Mouse (Mus musculus): ENCODE data around the gene Lrrc23. TPM values are rescaled to one million over a fixed set of nuclear protein-coding genes. Genes with fewer than 3 reads are reported as not detected.
A peak's percentile ranks its signal among the peaks of the same experiment; 100 is the strongest.

The Lrrc23 gene
- total and polyA plus RNA-seq, 3 experiments: 3.2 TPM; not detected in 2

GRCm38 (mm10) chr6:124741842-124742241 is 37.7 kb downstream of the Lrrc23 start:
- peak overlapping the region; percentile 100 for H3K27ac ChIP-seq
- peaks cover 5% of the 10 kb centered on the region for H3K4me1 ChIP-seq (ENCODE audit: control insufficient read depth, insufficient read depth, low read length)
- no peaks in the 10 kb centered on the region for H3K79me2 ChIP-seq (replicated peaks; ENCODE audit: control insufficient read depth, insufficient read depth, low read length)
- H3K9ac ChIP-seq (ENCODE audit: low read depth, low read length): peak overlapping the region; percentile 71
- intact Hi-C loops (cut with DNase I): loop anchor here (1.0 to 5.0 kb wide), 3 partner anchors 14 to 79 kb away; partner anchors contain the start of genes Atn1, Gm45234, Lpcat3 and Spsb2
- WGBS: 73% methylated on average over 3 of the region's 3 CpGs
- H3K27me3 ChIP-seq (ENCODE audit: control insufficient read depth, insufficient read depth, low read length): no peaks in the 10 kb centered on the region
- no peak for DNase-seq
- peak overlapping the region; percentile 66; the same call in 1 of the 2 replicates for H3K4me3 ChIP-seq
- TF ChIP-seq CTCF (IDR thresholded peaks at IDR 0.05): no peak
- H3K36me3 ChIP-seq (ENCODE audit: control insufficient read depth, insufficient read depth, low read length): peaks cover 2% of the 10 kb centered on the region; the same call in 1 of the 2 replicates

DNA sequence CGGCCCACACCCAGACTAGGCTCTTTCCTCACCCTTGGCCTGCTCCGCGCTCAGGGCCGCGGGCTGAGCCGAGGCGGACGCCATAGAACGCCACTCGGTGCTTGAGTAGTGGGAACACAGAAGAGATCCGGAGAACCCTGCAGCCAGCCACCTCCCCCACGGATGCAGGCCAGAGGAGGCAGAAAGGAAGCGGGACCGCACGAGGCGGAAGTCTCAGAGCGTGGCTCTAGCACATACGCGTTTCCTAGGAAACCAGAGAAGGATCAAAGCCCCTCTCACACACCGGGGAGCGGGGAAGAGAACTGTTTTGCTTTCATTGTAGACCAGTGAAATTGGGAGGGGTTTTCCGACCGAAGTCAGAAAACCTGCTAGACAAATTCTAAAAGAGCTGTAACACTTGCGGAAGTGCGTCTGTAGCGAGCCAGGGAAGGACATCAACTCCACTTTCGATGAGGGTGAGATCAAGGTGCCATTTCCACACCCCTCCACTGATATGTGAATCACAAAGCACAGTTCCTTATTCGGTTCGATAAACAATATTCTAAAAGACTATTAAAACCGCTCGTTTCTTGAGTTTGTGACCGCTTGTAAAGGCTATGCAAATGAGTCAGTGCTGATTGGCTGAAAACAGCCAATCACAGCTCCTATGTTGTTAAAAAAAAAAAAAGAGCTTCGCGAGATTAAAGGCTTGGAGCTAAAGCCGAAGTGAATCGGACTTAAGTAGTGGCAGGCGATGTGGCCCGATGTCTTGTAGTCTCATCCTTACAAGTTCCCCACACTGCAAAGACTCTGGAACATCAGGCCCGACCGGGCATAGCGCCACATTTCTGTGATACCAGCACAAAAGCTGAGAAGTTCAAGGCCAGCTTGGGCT is 38.4 kb downstream of the Lrrc23 start, which contains the start of gene Grcc10:
TSS of gene Grcc10 (minus strand) at position 487 of the 874 bp plus-strand sequence.
- no peak for TF ChIP-seq CTCF (IDR thresholded peaks at IDR 0.05)
- TF ChIP-seq EP300 (IDR thresholded peaks at IDR 0.05; ENCODE audit: insufficient read depth, low read depth, low read length): peak; percentile 78
- TF ChIP-seq POLR2A (IDR thresholded peaks at IDR 0.05; ENCODE audit: insufficient read depth, low read depth, low read length): peak; percentile 97
- intact Hi-C loops (cut with DNase I): loop anchor here (1.0 to 5.0 kb wide), 7 partner anchors 15 to 171 kb away; partner anchors contain the start of genes Atn1, C1rb, Emg1 and Gm45234
- peak; percentile 88 to 92 for DNase-seq
- no peaks in the 10 kb centered on the region for H3K27me3 ChIP-seq (ENCODE audit: control insufficient read depth, insufficient read depth, low read length)
- H3K9ac ChIP-seq (ENCODE audit: low read depth, low read length): peak within 1 kb of the TSS; percentile 84
- H3K27ac ChIP-seq: peak within 1 kb of the TSS; percentile 100
- no peaks in the 10 kb centered on the region for H3K79me2 ChIP-seq (replicated peaks; ENCODE audit: control insufficient read depth, insufficient read depth, low read length)
- under 1% methylated on average over 41 of the region's 41 CpGs for WGBS
- H3K4me1 ChIP-seq (ENCODE audit: control insufficient read depth, insufficient read depth, low read length): peaks cover 5% of the 10 kb centered on the region
- H3K36me3 ChIP-seq (ENCODE audit: control insufficient read depth, insufficient read depth, low read length): peaks cover 2% of the 10 kb centered on the region; the same call in 1 of the 2 replicates
- peak within 1 kb of the TSS; percentile 66 for H3K4me3 ChIP-seq

GRCm38 (mm10) chr6:124740211-124740887 is 39.2 kb downstream of the Lrrc23 start:
- peaks cover 2% of the 10 kb centered on the region; the same call in 1 of the 2 replicates for H3K36me3 ChIP-seq (ENCODE audit: control insufficient read depth, insufficient read depth, low read length)
- no peak for TF ChIP-seq POLR2A (IDR thresholded peaks at IDR 0.05; ENCODE audit: insufficient read depth, low read depth, low read length)
- no peak for TF ChIP-seq EP300 (IDR thresholded peaks at IDR 0.05; ENCODE audit: insufficient read depth, low read depth, low read length)
- TF ChIP-seq CTCF (IDR thresholded peaks at IDR 0.05): peak; percentile 72
- no peak for DNase-seq
- H3K79me2 ChIP-seq (replicated peaks; ENCODE audit: control insufficient read depth, insufficient read depth, low read length): no peaks in the 10 kb centered on the region
- intact Hi-C loops (cut with DNase I): loop anchor here (1.0 to 5.0 kb wide), 6 partner anchors 19 to 170 kb away; partner anchors contain the start of genes C1rb, Emg1, Lpcat3 and Phb2
- H3K4me1 ChIP-seq (ENCODE audit: control insufficient read depth, insufficient read depth, low read length): peaks cover 5% of the 10 kb centered on the region
- H3K4me3 ChIP-seq: peak overlapping the region; percentile 66
- peak overlapping the region; percentile 84 for H3K9ac ChIP-seq (ENCODE audit: low read depth, low read length)
- 0% methylated on average over 29 of the region's 29 CpGs for WGBS
- no peaks in the 10 kb centered on the region for H3K27me3 ChIP-seq (ENCODE audit: control insufficient read depth, insufficient read depth, low read length)
- H3K27ac ChIP-seq: peak overlapping the region; percentile 100

GRCm38 (mm10) chr6:124739231-124739796 is 40.2 kb downstream of the Lrrc23 start:
- no peaks in the 10 kb centered on the region for H3K27me3 ChIP-seq (ENCODE audit: control insufficient read depth, insufficient read depth, low read length)
- H3K9ac ChIP-seq (ENCODE audit: low read depth, low read length): no peak overlapping the region
- H3K36me3 ChIP-seq (ENCODE audit: control insufficient read depth, insufficient read depth, low read length): peaks cover 2% of the 10 kb centered on the region; the same call in 1 of the 2 replicates
- H3K4me1 ChIP-seq (ENCODE audit: control insufficient read depth, insufficient read depth, low read length): peaks cover 5% of the 10 kb centered on the region
- no peak overlapping the region; the same call in 1 of the 2 replicates for H3K27ac ChIP-seq
- TF ChIP-seq POLR2A (IDR thresholded peaks at IDR 0.05; ENCODE audit: insufficient read depth, low read depth, low read length) (no peak), CTCF (IDR thresholded peaks at IDR 0.05) (no peak), EP300 (IDR thresholded peaks at IDR 0.05; ENCODE audit: insufficient read depth, low read depth, low read length) (no peak)
- intact Hi-C loops (cut with DNase I): no loop called here
- WGBS: 83% methylated on average over 10 of the region's 10 CpGs
- no peak overlapping the region for H3K4me3 ChIP-seq
- H3K79me2 ChIP-seq (replicated peaks; ENCODE audit: control insufficient read depth, insufficient read depth, low read length): no peaks in the 10 kb centered on the region
- no peak for DNase-seq

DNA sequence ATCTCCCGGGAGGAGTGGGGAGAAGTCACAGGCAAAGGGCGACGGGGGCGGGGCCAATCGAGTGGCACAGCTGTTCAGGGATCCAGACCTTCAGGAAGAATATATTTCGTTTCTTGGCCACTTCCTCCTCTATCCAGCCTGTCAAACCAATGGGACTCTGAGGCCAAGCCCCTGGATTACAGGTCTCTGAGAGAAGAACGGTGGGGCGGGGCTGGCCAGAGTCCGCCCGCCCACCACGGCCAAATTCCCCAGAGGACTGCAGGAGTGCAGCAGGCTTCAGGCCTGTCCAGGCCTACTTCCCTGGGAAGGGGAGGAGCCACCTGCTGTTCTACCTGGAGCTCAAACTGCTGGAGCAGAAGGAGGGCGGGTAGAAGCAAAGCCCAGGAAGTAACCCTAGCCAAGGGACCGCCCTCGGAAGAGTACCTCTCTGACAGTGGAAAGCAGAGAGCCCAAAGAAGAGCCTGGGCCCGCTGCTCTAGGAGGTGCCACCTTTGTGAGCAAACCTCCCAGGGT is 41.0 kb downstream of the Lrrc23 start, which contains the start of gene Ptpn6:
TSS of gene Ptpn6 (minus strand) at position 204 of the 513 bp plus-strand sequence.
- H3K27me3 ChIP-seq (ENCODE audit: control insufficient read depth, insufficient read depth, low read length): no peaks in the 10 kb centered on the region
- DNase-seq: peak in 1 of 2 experiments; percentile 50
- peaks cover 5% of the 10 kb centered on the region for H3K4me1 ChIP-seq (ENCODE audit: control insufficient read depth, insufficient read depth, low read length)
- no peak within 1 kb of the TSS; the same call in 1 of the 2 replicates for H3K27ac ChIP-seq
- no peak within 1 kb of the TSS for H3K9ac ChIP-seq (ENCODE audit: low read depth, low read length)
- TF ChIP-seq EP300 (IDR thresholded peaks at IDR 0.05; ENCODE audit: insufficient read depth, low read depth, low read length) (no peak), POLR2A (IDR thresholded peaks at IDR 0.05; ENCODE audit: insufficient read depth, low read depth, low read length) (no peak), CTCF (IDR thresholded peaks at IDR 0.05) (no peak)
- H3K36me3 ChIP-seq (ENCODE audit: control insufficient read depth, insufficient read depth, low read length): peaks cover 2% of the 10 kb centered on the region; the same call in 1 of the 2 replicates
- 39% methylated on average over 15 of the region's 15 CpGs for WGBS
- no peaks in the 10 kb centered on the region for H3K79me2 ChIP-seq (replicated peaks; ENCODE audit: control insufficient read depth, insufficient read depth, low read length)
- no peak within 1 kb of the TSS for H3K4me3 ChIP-seq
- intact Hi-C loops (cut with DNase I): no loop called here

Measured in heart, adult 2 months (tissue).